Mouse (Mus musculus): ENCODE measurements around the gene Snrpa. TPM values are rescaled to one million over a fixed set of nuclear protein-coding genes. Genes with fewer than 3 reads are reported as not detected.

The Snrpa gene
- 206 and 215 TPM in 2 replicates for total RNA-seq (2015)
- 88.4 and 96.6 TPM in 2 replicates for total RNA-seq (2017)

- peak; percentile 91 for ATAC-seq (replicated peaks; ENCODE audit: poor library complexity)
Measured at GRCm38 (mm10) chr7:27195681-27196611, at the start of gene Snrpa, which contains the start of gene BC024978. Gene Snrpa, minus strand, starts transcription at chr7:27196271. Gene BC024978, plus strand, starts transcription at chr7:27195781.

GRCm38 (mm10) chr7:27244088-27244487 lies 48.0 kb upstream of the Snrpa start:
- peak; percentile 76 for ATAC-seq (replicated peaks; ENCODE audit: poor library complexity)

DNA sequence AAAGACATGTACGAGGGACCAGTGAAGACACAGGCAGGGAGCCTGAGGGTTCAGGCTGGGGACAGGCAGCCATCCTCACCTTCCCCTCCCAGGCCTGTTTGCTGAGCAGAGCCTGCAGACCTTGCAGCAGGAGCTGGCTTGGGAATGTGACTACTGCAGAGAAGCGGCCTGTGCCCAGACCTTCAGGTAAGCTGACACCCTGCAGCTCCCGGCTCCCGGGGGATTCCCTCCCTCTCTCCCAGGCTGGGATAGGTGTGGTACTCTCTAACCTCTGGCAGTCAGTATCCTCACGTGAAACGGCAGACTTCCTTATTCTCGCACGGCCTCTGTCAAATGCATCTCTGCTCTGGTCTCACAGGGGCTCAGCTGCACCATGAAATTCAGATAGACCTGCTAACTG lies 47.1 kb upstream of the Snrpa start:
- ATAC-seq (replicated peaks; ENCODE audit: poor library complexity): no peak

- peak; percentile 97 for ATAC-seq (replicated peaks; ENCODE audit: poor library complexity)
Measured at GRCm38 (mm10) chr7:27238568-27238967, 42.5 kb upstream of the Snrpa start.

GRCm38 (mm10) chr7:27237527-27237926 lies 41.5 kb upstream of the Snrpa start:
- no peak for ATAC-seq (replicated peaks; ENCODE audit: poor library complexity)

GRCm38 (mm10) chr7:27235726-27236125 lies 39.7 kb upstream of the Snrpa start:
- no peak for ATAC-seq (replicated peaks; ENCODE audit: poor library complexity)

GRCm38 (mm10) chr7:27233300-27233699 lies 37.2 kb upstream of the Snrpa start:
- ATAC-seq (replicated peaks; ENCODE audit: poor library complexity): no peak

- ATAC-seq (replicated peaks; ENCODE audit: poor library complexity): peak; percentile 85
Measured at GRCm38 (mm10) chr7:27232781-27233281, 36.8 kb upstream of the Snrpa start, which contains the start of gene Coq8b. Gene Coq8b, plus strand, starts transcription at chr7:27233023.

DNA sequence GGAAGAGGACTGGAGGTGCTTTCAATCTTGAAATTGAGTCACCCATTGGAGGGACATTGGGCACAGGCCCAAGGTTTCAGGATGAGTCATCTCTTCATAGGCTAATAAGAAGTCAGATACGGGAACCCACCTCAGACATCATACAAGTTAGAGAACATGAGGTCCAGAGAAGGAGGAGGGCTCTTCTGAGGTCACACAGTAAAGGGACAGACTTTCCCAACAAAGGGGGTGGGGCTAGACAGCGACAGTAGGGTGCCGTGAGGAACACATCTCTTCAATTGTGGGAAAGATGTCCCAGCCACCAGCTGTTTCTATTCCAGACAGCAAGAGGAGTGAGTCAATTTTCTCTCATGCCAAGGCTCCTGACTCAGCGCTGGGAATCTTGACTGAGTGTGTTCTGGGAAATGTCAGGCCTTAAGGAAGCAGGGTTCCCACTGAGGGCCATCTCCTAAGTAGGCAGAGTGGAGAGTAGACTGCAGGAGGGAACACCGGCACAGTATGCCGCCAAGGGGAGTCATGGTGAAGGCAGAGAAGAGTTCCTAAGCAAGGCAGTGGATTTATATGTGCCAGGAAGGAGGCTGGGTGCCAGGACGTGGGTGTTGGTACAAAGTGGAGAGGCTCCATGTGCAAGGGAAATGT lies 35.7 kb upstream of the Snrpa start:
- no peak for ATAC-seq (replicated peaks; ENCODE audit: poor library complexity)

- ATAC-seq (replicated peaks; ENCODE audit: poor library complexity): no peak
Measured at GRCm38 (mm10) chr7:27230781-27231180, 34.7 kb upstream of the Snrpa start.

- ATAC-seq (replicated peaks; ENCODE audit: poor library complexity): peak; percentile 5; the same call in 1 of the 2 replicates
Measured at GRCm38 (mm10) chr7:27228865-27229264, 32.8 kb upstream of the Snrpa start.

DNA sequence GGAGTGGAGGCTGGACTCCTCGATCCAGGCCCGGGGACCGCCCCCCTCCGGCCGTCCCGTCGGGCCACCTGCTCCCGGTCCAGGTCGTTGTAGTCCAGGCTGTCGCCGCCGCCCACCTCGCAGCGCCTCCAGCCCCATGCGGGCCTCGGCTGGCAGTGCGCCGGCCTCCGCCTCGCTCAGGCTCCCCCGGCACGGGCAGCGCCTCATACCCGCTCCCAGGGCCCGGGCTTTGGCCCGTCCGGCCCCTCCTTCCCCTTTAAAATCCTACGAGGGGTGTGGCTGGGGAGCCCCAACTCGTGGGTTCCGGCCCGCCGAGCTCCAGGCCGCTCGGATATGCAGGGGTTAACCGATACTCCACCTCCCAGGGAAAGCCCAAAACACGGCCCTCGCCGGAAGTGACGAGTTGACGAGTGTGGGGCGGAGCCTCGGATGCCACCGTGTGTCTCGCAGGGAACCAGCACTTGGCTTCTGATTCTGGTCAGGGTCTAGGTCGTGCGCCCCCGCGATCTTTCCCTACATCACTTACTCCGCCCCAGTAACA lies 32.3 kb upstream of the Snrpa start, which contains the start of gene Itpkc:
TSS of gene Itpkc (minus strand) at position 381 of the 541 bp plus-strand sequence.
- ATAC-seq (replicated peaks; ENCODE audit: poor library complexity): peak; percentile 80

GRCm38 (mm10) chr7:27227676-27228075 lies 31.6 kb upstream of the Snrpa start:
- ATAC-seq (replicated peaks; ENCODE audit: poor library complexity): no peak

DNA sequence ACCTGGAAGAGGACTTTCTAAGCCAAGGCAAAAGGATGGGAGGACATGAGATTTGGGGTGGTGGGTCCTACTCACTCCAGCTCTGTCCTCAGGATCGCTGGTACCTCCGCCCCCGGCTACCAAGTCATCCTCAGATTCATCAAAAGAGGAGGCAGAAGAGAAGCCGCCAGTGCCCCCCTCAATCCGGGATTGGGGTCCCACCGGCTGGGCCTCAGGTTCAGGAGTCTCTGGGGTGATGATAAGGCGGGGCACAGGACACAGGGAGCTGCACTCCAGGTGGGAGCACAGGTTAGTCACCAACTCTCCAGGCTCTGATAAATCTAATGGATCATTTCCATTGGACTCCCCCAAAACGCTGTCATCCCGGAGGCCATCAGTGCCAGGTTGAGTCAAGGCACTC lies 31.2 kb upstream of the Snrpa start:
- no peak for ATAC-seq (replicated peaks; ENCODE audit: poor library complexity)

DNA sequence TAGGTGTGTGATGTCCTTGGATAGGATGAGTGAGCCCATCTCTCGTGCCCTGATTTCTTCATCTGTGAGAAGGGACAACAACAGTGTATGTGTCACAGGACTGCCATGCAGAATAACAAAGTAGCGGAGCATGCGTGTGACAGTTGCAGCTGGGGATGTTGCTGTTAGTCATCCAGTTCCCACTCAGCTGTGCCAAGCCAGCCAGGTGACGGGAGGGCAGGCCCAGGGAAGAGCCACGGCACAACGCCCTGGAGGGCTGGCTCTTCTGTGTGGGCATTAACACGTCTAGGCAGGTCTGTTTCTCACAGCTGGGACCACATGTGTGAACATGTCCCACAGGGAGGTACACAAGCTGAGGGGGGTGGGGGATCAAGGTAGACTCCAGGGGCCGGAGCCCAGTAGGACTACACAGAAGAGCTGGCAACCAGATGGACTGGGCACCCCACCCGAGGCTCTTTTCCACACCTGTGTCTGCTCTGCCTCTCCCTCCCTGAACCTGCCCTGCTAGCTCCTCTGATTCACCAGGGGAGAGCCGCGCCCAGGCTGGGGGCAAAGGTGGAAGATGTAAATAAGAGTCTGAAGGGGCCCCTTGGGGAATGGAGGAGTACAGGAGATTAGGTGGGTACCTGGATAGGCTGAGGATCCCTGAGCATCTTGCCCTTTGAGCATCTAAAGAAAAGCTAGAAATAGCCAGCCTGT lies 29.0 kb upstream of the Snrpa start:
- ATAC-seq (replicated peaks; ENCODE audit: poor library complexity): no peak

DNA sequence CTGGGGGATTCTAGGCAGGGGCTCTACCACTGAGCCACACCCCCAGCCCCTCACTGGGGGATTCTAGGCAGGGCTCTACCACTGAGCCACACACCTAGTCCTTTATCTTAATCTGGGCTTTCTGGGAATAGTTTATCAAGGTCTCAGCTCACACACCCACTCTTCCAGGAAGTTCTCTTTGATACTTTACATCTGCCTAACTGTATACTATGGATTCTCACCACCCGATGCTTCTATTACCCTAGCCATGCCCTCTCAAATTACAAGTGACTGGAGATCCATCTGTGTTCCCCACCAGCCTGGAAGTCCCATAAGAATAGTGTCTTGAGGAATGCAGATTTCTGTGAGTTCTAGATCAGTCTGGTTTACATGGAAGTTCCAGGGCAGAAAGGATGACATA lies 26.5 kb upstream of the Snrpa start:
- no peak for ATAC-seq (replicated peaks; ENCODE audit: poor library complexity)

- ATAC-seq (replicated peaks; ENCODE audit: poor library complexity): no peak
Measured at GRCm38 (mm10) chr7:27221939-27222338, 25.9 kb upstream of the Snrpa start.

GRCm38 (mm10) chr7:27219937-27220336 lies 23.9 kb upstream of the Snrpa start:
- ATAC-seq (replicated peaks; ENCODE audit: poor library complexity): no peak

DNA sequence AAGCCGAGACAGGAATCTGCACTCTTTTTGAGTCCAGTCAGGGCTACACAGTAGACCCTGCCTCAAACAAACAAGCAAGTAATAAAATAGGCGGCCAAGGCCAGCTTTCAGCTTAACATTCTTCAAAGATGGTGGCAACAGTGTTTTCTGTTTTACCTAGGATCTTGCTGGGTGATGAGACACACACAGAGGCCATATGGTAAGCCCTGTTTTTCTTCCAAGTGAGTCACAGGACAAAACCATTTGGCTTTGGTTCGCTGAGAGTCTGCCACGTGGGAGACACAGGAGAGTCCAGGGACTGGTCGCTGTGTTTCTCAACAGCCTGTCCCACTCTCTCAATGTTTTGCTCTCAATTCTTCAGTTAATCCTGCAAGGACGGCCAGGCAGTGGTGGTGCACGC lies 22.5 kb upstream of the Snrpa start:
- ATAC-seq (replicated peaks; ENCODE audit: poor library complexity): no peak

GRCm38 (mm10) chr7:27212626-27213025 lies 16.6 kb upstream of the Snrpa start:
- ATAC-seq (replicated peaks; ENCODE audit: poor library complexity): no peak
